Mouse (Mus musculus): ENCODE results near the gene Smarcc1.

DNA sequence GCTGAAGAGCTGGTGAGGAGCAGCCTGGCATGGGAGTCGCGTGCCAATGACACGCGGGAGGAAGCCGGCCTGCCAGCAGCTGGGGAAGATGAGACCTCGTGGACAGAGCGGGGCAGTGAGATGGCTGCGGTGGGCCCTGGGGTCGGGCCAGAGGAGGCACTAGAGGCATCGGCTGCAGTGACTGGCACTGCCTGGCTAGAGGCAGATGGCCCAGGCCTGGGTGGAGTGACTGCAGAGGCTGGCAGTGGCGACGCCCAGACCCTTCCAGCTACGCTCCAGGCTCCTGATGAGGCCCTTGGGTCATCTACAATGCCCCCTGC, 128.8 kb downstream of the Smarcc1 start:
- TF ChIP-seq CTCF (IDR thresholded peaks at IDR 0.05; ENCODE audit: control insufficient read depth, insufficient read depth, insufficient read length) (no peak), USF1 (IDR thresholded peaks at IDR 0.05; ENCODE audit: low read depth) (no peak), CEBPB (IDR thresholded peaks at IDR 0.05; ENCODE audit: low read depth) (no peak), MAX (IDR thresholded peaks at IDR 0.05) (no peak), FOSL1 (IDR thresholded peaks at IDR 0.05; ENCODE audit: insufficient read depth, low read length, poor library complexity, severe bottlenecking) (no peak), MYOG (IDR thresholded peaks at IDR 0.05; ENCODE audit: control insufficient read depth, extremely low read depth, insufficient read length) (no peak)
